Mouse (Mus musculus): Measurements from ENCODE around the gene Pa2g4. TPM values are rescaled to one million over a fixed set of nuclear protein-coding genes. Genes with fewer than 3 reads are reported as not detected.

The Pa2g4 gene
- total RNA-seq, 1 experiment = 170 TPM

DNA sequence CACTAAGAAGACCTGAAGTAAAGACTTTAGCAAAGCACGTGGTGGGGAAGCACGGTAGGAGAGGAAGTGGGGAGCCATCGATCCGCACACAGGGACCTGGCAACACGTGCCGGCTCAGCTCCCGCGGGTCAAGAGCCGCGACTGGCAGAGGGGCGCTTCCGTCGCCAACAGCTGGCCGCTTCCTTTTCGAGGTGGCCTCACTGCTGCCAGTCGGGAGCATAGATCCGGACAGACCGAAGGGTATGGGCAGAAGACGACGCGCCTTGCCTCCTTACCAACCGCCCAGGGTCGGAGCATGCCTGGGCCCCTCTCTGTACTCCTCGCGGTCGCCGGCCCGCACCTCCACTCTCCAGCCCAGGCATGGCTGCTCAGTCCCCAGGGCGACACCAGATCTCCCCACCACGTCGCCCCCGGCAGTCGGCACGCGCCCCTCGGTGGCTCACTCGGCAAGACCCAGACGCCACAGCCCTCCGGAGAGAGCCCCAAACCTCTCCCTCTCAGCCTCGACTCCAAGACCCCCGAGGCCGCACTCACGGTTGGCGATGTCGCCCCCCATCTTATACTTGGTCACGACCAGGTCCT, 490 bp downstream of the Pa2g4 start:
- in situ Hi-C loops (cut with MboI; ENCODE audit: low sequenced_read_pairs in 2 of 2, unreplicated experiment in 2 of 2) = no loop called here

GRCm38 (mm10) chr10:128563544-128563943, 2.2 kb downstream of the Pa2g4 start:
- no peaks in the 10 kb centered on the region for H3K9me3 ChIP-seq (ENCODE audit: control insufficient read depth, insufficient read depth, low read depth, low read length)
- H3K27ac ChIP-seq (ENCODE audit: insufficient read depth, low read depth, low read length, poor library complexity, severe bottlenecking) = no peak overlapping the region; the same call in 1 of the 2 replicates
- H3K4me3 ChIP-seq (ENCODE audit: insufficient read depth in 1 of 2, low read depth in 1 of 2, low read length in 2 of 2, poor library complexity in 1 of 2, severe bottlenecking in 1 of 2) = peak overlapping the region; percentile 84 to 88; a peak in 3 of 4 replicates
- TF ChIP-seq HCFC1 (IDR thresholded peaks at IDR 0.05; ENCODE audit: borderline replicate concordance, insufficient read depth, low read length) = no peak
- no peak for TF ChIP-seq ZNF384 (IDR thresholded peaks at IDR 0.05; ENCODE audit: low read depth, low read length)
- no peak for TF ChIP-seq CHD2 (IDR thresholded peaks at IDR 0.05; ENCODE audit: low read depth, low read length)
- TF ChIP-seq MAFK (IDR thresholded peaks at IDR 0.05; ENCODE audit: insufficient read depth, low read depth, low read length) = no peak
- TF ChIP-seq ZC3H11A (IDR thresholded peaks at IDR 0.05; ENCODE audit: borderline replicate concordance, low read depth, low read length) = no peak
- no peak for DNase-seq (ENCODE audit: low read depth, low spot score)
- H3K4me1 ChIP-seq (ENCODE audit: control insufficient read depth in 2 of 2, insufficient read depth in 2 of 2, low read length in 2 of 2, poor library complexity in 1 of 2) = peaks cover 0 to 3% of the 10 kb centered on the region in 2 experiments; a peak in 2 of 4 replicates
- peaks cover 50% of the 10 kb centered on the region for H3K36me3 ChIP-seq (ENCODE audit: control insufficient read depth, insufficient read depth, low read length, poor library complexity, severe bottlenecking)
- H3K9ac ChIP-seq (ENCODE audit: insufficient read depth, low read depth, low read length, poor library complexity, severe bottlenecking) = peak overlapping the region; percentile 68
- in situ Hi-C loops (cut with MboI; ENCODE audit: low sequenced_read_pairs in 2 of 2, unreplicated experiment in 2 of 2) = no loop called here

More for the DNA sequence above, 490 bp downstream of the Pa2g4 start:
- H3K4me3 ChIP-seq (ENCODE audit: insufficient read depth in 1 of 2, low read depth in 1 of 2, low read length in 2 of 2, poor library complexity in 1 of 2, severe bottlenecking in 1 of 2) = peak overlapping the region; percentile 84 to 88
- peak overlapping the region; percentile 86 for H3K27ac ChIP-seq (ENCODE audit: insufficient read depth, low read depth, low read length, poor library complexity, severe bottlenecking)
- TF ChIP-seq CHD2 (IDR thresholded peaks at IDR 0.05; ENCODE audit: low read depth, low read length) = no peak
- no peak for TF ChIP-seq ZC3H11A (IDR thresholded peaks at IDR 0.05; ENCODE audit: borderline replicate concordance, low read depth, low read length)
- no peak for TF ChIP-seq HCFC1 (IDR thresholded peaks at IDR 0.05; ENCODE audit: borderline replicate concordance, insufficient read depth, low read length)
- TF ChIP-seq ZNF384 (IDR thresholded peaks at IDR 0.05; ENCODE audit: low read depth, low read length) = no peak
- TF ChIP-seq MAFK (IDR thresholded peaks at IDR 0.05; ENCODE audit: insufficient read depth, low read depth, low read length) = no peak
- no peaks in the 10 kb centered on the region for H3K9me3 ChIP-seq (ENCODE audit: control insufficient read depth, insufficient read depth, low read depth, low read length)
- peak overlapping the region; percentile 99 for H3K9ac ChIP-seq (ENCODE audit: insufficient read depth, low read depth, low read length, poor library complexity, severe bottlenecking)
- no peak for DNase-seq (ENCODE audit: low read depth, low spot score)
- H3K36me3 ChIP-seq (ENCODE audit: control insufficient read depth, insufficient read depth, low read length, poor library complexity, severe bottlenecking) = peaks cover 41% of the 10 kb centered on the region
- peaks cover 0 to 3% of the 10 kb centered on the region in 2 experiments; a peak in 2 of 4 replicates for H3K4me1 ChIP-seq (ENCODE audit: control insufficient read depth in 2 of 2, insufficient read depth in 2 of 2, low read length in 2 of 2, poor library complexity in 1 of 2)

DNA sequence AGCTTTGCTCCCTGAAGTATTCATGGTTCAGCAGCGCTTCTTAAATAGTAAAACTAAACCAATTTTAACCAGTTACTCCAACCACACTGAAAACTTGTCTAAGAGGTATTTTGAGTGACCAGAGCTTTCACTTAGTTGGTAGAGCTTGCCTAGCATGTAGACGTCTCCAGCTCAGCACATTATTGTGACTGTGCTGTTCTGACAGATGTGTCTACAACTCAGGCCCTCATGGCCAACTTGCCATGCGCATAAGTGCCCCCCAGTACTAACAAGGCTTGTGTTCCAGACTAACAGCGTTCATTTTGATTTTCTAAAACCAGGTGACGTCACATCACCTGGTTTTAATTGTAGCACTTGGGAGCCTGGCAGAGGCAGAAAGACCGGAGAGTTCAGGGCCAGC, 8.8 kb downstream of the Pa2g4 start:
- no peak overlapping the region for H3K9ac ChIP-seq (ENCODE audit: insufficient read depth, low read depth, low read length, poor library complexity, severe bottlenecking)
- H3K27ac ChIP-seq (ENCODE audit: insufficient read depth, low read depth, low read length, poor library complexity, severe bottlenecking) = no peak overlapping the region
- DNase-seq (ENCODE audit: low read depth, low spot score) = no peak
- in situ Hi-C loops (cut with MboI; ENCODE audit: low sequenced_read_pairs in 2 of 2, unreplicated experiment in 2 of 2) = no loop called here
- TF ChIP-seq CHD2 (IDR thresholded peaks at IDR 0.05; ENCODE audit: low read depth, low read length) (no peak), MAFK (IDR thresholded peaks at IDR 0.05; ENCODE audit: insufficient read depth, low read depth, low read length) (no peak), ZC3H11A (IDR thresholded peaks at IDR 0.05; ENCODE audit: borderline replicate concordance, low read depth, low read length) (no peak), ZNF384 (IDR thresholded peaks at IDR 0.05; ENCODE audit: low read depth, low read length) (no peak), HCFC1 (IDR thresholded peaks at IDR 0.05; ENCODE audit: borderline replicate concordance, insufficient read depth, low read length) (no peak)
- no peaks in the 10 kb centered on the region for H3K9me3 ChIP-seq (ENCODE audit: control insufficient read depth, insufficient read depth, low read depth, low read length)
- H3K36me3 ChIP-seq (ENCODE audit: control insufficient read depth, insufficient read depth, low read length, poor library complexity, severe bottlenecking) = peaks cover 42% of the 10 kb centered on the region
- H3K4me1 ChIP-seq (ENCODE audit: control insufficient read depth in 2 of 2, insufficient read depth in 2 of 2, low read length in 2 of 2, poor library complexity in 1 of 2) = no peaks in the 10 kb centered on the region
- no peak overlapping the region for H3K4me3 ChIP-seq (ENCODE audit: insufficient read depth in 1 of 2, low read depth in 1 of 2, low read length in 2 of 2, poor library complexity in 1 of 2, severe bottlenecking in 1 of 2)

DNA sequence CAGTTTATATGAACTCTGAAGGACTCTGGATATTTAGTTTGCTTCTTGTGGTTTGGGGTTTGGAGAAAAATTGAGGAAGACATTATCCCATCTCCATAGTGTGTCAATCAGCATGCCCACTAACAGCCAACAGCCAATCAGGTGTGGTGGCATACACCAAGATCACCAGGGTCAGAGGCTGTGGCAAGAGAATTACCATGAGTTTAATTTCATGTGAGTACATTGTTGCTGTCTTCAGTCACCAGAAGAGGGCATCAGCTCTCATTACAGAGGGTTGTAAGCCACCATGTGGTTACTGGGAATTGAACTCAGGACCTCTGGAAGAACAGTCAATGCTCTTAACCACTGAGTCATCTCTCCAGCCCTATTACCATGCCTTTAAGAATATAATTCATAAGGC, 9.5 kb downstream of the Pa2g4 start:
- Histone ChIP-seq H3K27ac (ENCODE audit: insufficient read depth, low read depth, low read length, poor library complexity, severe bottlenecking) (no peak overlapping the region), H3K9ac (ENCODE audit: insufficient read depth, low read depth, low read length, poor library complexity, severe bottlenecking) (no peak overlapping the region), H3K9me3 (ENCODE audit: control insufficient read depth, insufficient read depth, low read depth, low read length) (no peaks in the 10 kb centered on the region), H3K4me1 (ENCODE audit: control insufficient read depth in 2 of 2, insufficient read depth in 2 of 2, low read length in 2 of 2, poor library complexity in 1 of 2) (no peaks in the 10 kb centered on the region), H3K4me3 (ENCODE audit: insufficient read depth in 1 of 2, low read depth in 1 of 2, low read length in 2 of 2, poor library complexity in 1 of 2, severe bottlenecking in 1 of 2) (no peak overlapping the region), H3K36me3 (ENCODE audit: control insufficient read depth, insufficient read depth, low read length, poor library complexity, severe bottlenecking) (peaks cover 35% of the 10 kb centered on the region)
- in situ Hi-C loops (cut with MboI; ENCODE audit: low sequenced_read_pairs in 2 of 2, unreplicated experiment in 2 of 2) = no loop called here
- TF ChIP-seq CHD2 (IDR thresholded peaks at IDR 0.05; ENCODE audit: low read depth, low read length) (no peak), ZNF384 (IDR thresholded peaks at IDR 0.05; ENCODE audit: low read depth, low read length) (no peak), HCFC1 (IDR thresholded peaks at IDR 0.05; ENCODE audit: borderline replicate concordance, insufficient read depth, low read length) (no peak), MAFK (IDR thresholded peaks at IDR 0.05; ENCODE audit: insufficient read depth, low read depth, low read length) (no peak), ZC3H11A (IDR thresholded peaks at IDR 0.05; ENCODE audit: borderline replicate concordance, low read depth, low read length) (no peak)
- DNase-seq (ENCODE audit: low read depth, low spot score) = no peak
